Mouse (Mus musculus): Measurements from ENCODE around the gene Gnpat. TPM values are rescaled to one million over a fixed set of nuclear protein-coding genes. Genes with fewer than 3 reads are reported as not detected.

Gene Gnpat
- total and polyA plus RNA-seq, 3 experiments = 62.3 to 91.5 (median 89.1) TPM

DNA sequence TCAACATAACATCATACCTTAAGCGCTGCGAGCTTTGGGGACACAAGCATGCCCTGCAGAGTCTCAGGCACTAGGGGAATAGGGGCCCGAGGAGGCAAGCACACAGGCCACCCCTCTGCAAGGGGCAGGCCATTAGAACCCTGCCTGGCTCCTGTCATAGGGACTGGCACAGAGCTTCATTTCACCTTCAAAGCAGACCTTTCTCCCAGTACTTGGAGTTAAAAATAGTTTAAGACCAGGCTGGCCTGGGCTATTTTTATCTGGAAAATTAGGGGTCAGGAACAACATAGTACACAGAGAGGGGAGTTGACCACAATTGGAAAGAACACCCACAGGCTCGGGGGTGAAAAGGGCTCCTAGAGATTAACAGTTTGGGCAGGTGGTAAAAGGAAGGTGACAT lies 74.5 kb downstream of the Gnpat start:
- Histone ChIP-seq H3K4me2 (ENCODE audit: insufficient read depth, low read depth, poor library complexity, severe bottlenecking) (no peak overlapping the region), H3K4me3 (replicated peaks in 1 of 3; ENCODE audit: low read depth in 2 of 3, low read length in 2 of 3, poor library complexity in 1 of 3) (no peak overlapping the region), H3K9me3 (replicated peaks; ENCODE audit: low read length) (no peaks in the 10 kb centered on the region), H3K4me1 (ENCODE audit: control insufficient read depth in 1 of 2, insufficient read depth in 2 of 2) (peaks cover 0 to 9% of the 10 kb centered on the region in 2 experiments; a peak in 2 of 4 replicates), H3K36me3 (replicated peaks in 1 of 2; ENCODE audit: control insufficient read depth in 1 of 2, insufficient read depth in 1 of 2, low read length in 1 of 2) (peaks cover 0 to 63% of the 10 kb centered on the region in 2 experiments), H3K27ac (ENCODE audit: insufficient read depth, low read depth) (no peak overlapping the region), H3K79me2 (replicated peaks; ENCODE audit: control insufficient read depth, extremely low read depth, insufficient read depth, poor library complexity, severe bottlenecking) (peaks cover 4% of the 10 kb centered on the region; the same call in 1 of the 2 replicates), H3K9ac (ENCODE audit: insufficient read depth, low read depth) (no peak overlapping the region), H3K27me3 (replicated peaks) (no peaks in the 10 kb centered on the region)
- DNase-seq (ENCODE audit: extremely low read depth) = no peak
- in situ Hi-C loops (cut with MboI; ENCODE audit: low pct_ligation_motif_present, low pct_unique_long_range_greater_than_20kb, low sequenced_read_pairs) (no loop called here), dilution Hi-C loops (cut with MboI; ENCODE audit: extremely low pct_ligation_motif_present, extremely low pct_unique_long_range_greater_than_20kb, low sequenced_read_pairs) (no loop called here)
- no peak for TF ChIP-seq JUND (conservative IDR thresholded peaks at IDR 0.05; ENCODE audit: low read depth, low read length)
- TF ChIP-seq CTCF (conservative IDR thresholded peaks at IDR 0.05 in 1 of 2, IDR thresholded peaks at IDR 0.05 in 1 of 2; ENCODE audit: low read depth in 2 of 2, low read length in 2 of 2) = no peak
- TF ChIP-seq MAX (IDR thresholded peaks at IDR 0.05; ENCODE audit: low read length) = no peak
- no peak for TF ChIP-seq GABPA (IDR thresholded peaks at IDR 0.05; ENCODE audit: insufficient replicate concordance, low read depth, low read length)
- TF ChIP-seq MXI1 (IDR thresholded peaks at IDR 0.05; ENCODE audit: low read depth, low read length) = no peak
- TF ChIP-seq TCF12 (IDR thresholded peaks at IDR 0.05; ENCODE audit: low read depth, low read length) = no peak
- no peak for TF ChIP-seq PAX5 (IDR thresholded peaks at IDR 0.05; ENCODE audit: low read length)
- no peak for TF ChIP-seq ZKSCAN1 (IDR thresholded peaks at IDR 0.05; ENCODE audit: borderline replicate concordance, low read depth, low read length)

Other genes starting within 250 kb of the Gnpat start
- gene 2310022B05Rik, start 199.7 kb upstream of the Gnpat start, total RNA-seq (2012; rRNA removed) = 3.4 and 5.7 TPM in 2 replicates
- gene 2310022B05Rik, start 199.7 kb upstream of the Gnpat start, total RNA-seq (2014; rRNA removed) = 2.2 and 3.2 TPM in 2 replicates
- 7.1 and 7.8 TPM in 2 replicates for gene 2310022B05Rik, start 199.7 kb upstream of the Gnpat start, polyA plus RNA-seq (2012; ENCODE audit: insufficient read length, low read depth)
- 33.6 and 36.6 TPM in 2 replicates for gene Ttc13, start 141.1 kb upstream of the Gnpat start, total RNA-seq (2012; rRNA removed)
- 33.5 and 35.8 TPM in 2 replicates for gene Ttc13, start 141.1 kb upstream of the Gnpat start, total RNA-seq (2014; rRNA removed)
- 26.3 and 30.8 TPM in 2 replicates for gene Ttc13, start 141.1 kb upstream of the Gnpat start, polyA plus RNA-seq (2012; ENCODE audit: insufficient read length, low read depth)
- gene Arv1, start 140.9 kb upstream of the Gnpat start, total RNA-seq (2012; rRNA removed) = 9.7 and 11.5 TPM in 2 replicates
- gene Arv1, start 140.9 kb upstream of the Gnpat start, total RNA-seq (2014; rRNA removed) = 11.4 and 11.9 TPM in 2 replicates
- 18.8 and 22.0 TPM in 2 replicates for gene Arv1, start 140.9 kb upstream of the Gnpat start, polyA plus RNA-seq (2012; ENCODE audit: insufficient read length, low read depth)
- gene Fam89a, start 111.2 kb upstream of the Gnpat start, total RNA-seq (2012; rRNA removed) = 4.5 and 4.8 TPM in 2 replicates
- gene Fam89a, start 111.2 kb upstream of the Gnpat start, total RNA-seq (2014; rRNA removed) = 2.2 and 2.5 TPM in 2 replicates
- gene Fam89a, start 111.2 kb upstream of the Gnpat start, polyA plus RNA-seq (2012; ENCODE audit: insufficient read length, low read depth) = 3.7 and 4.9 TPM in 2 replicates
- gene Trim67, start 69.9 kb upstream of the Gnpat start, total RNA-seq (2012; rRNA removed) = 0.04 and 0.08 TPM in 2 replicates
- gene Trim67, start 69.9 kb upstream of the Gnpat start, total RNA-seq (2014; rRNA removed) = not detected in 2 replicates
- gene Trim67, start 69.9 kb upstream of the Gnpat start, polyA plus RNA-seq (2012; ENCODE audit: insufficient read length, low read depth) = 0.04 TPM in 1 of 2 replicates, not detected in the other
- gene 2810004N23Rik, start 87 bp downstream of the Gnpat start, total RNA-seq (2012; rRNA removed) = 47.6 and 61.6 TPM in 2 replicates
- 45.1 and 51.4 TPM in 2 replicates for gene 2810004N23Rik, start 87 bp downstream of the Gnpat start, total RNA-seq (2014; rRNA removed)
- 75.7 and 76.8 TPM in 2 replicates for gene 2810004N23Rik, start 87 bp downstream of the Gnpat start, polyA plus RNA-seq (2012; ENCODE audit: insufficient read length, low read depth)
- gene Exoc8, start 34.7 kb downstream of the Gnpat start, total RNA-seq (2012; rRNA removed) = 11.2 and 13.6 TPM in 2 replicates
- gene Exoc8, start 34.7 kb downstream of the Gnpat start, total RNA-seq (2014; rRNA removed) = 9.4 and 10.7 TPM in 2 replicates
- gene Exoc8, start 34.7 kb downstream of the Gnpat start, polyA plus RNA-seq (2012; ENCODE audit: insufficient read length, low read depth) = 5.9 and 6.4 TPM in 2 replicates
- gene Sprtn, start 34.9 kb downstream of the Gnpat start, total RNA-seq (2012; rRNA removed) = 16.0 and 18.2 TPM in 2 replicates
- 19.2 and 23.0 TPM in 2 replicates for gene Sprtn, start 34.9 kb downstream of the Gnpat start, total RNA-seq (2014; rRNA removed)
- gene Sprtn, start 34.9 kb downstream of the Gnpat start, polyA plus RNA-seq (2012; ENCODE audit: insufficient read length, low read depth) = 23.4 and 26.5 TPM in 2 replicates
- 19.3 and 34.7 TPM in 2 replicates for gene Egln1, start 86.3 kb downstream of the Gnpat start, total RNA-seq (2012; rRNA removed)
- gene Egln1, start 86.3 kb downstream of the Gnpat start, total RNA-seq (2014; rRNA removed) = 24.7 and 31.0 TPM in 2 replicates
- 17.9 and 19.0 TPM in 2 replicates for gene Egln1, start 86.3 kb downstream of the Gnpat start, polyA plus RNA-seq (2012; ENCODE audit: insufficient read length, low read depth)
- 62.9 and 68.0 TPM in 2 replicates for gene Tsnax, start 150.0 kb downstream of the Gnpat start, total RNA-seq (2012; rRNA removed)
- 47.8 and 48.0 TPM in 2 replicates for gene Tsnax, start 150.0 kb downstream of the Gnpat start, total RNA-seq (2014; rRNA removed)
- gene Tsnax, start 150.0 kb downstream of the Gnpat start, polyA plus RNA-seq (2012; ENCODE audit: insufficient read length, low read depth) = 71.5 and 75.0 TPM in 2 replicates
- gene Disc1, start 191.2 kb downstream of the Gnpat start, total RNA-seq (2012; rRNA removed) = not detected in 2 replicates
- gene Disc1, start 191.2 kb downstream of the Gnpat start, total RNA-seq (2014; rRNA removed) = not detected in 2 replicates
- not detected in 2 replicates for gene Disc1, start 191.2 kb downstream of the Gnpat start, polyA plus RNA-seq (2012; ENCODE audit: insufficient read length, low read depth)

All from CH12.LX (cell line).